Mouse (Mus musculus) heart, adult 2 months (tissue): ENCODE results near the gene Ackr3.

Experiments used
- CTCF ChIP-seq: fragments of 200-600 bp; IDR thresholded peaks from 2 replicates; pipeline ENCODE4 v1.8.1; 2022; ENCODE audit warnings: antibody characterized with exemption, mild to moderate bottlenecking, moderate library complexity
- POLR2A ChIP-seq: fragments of 200-500 bp; IDR thresholded peaks from 2 replicates; pipeline ENCODE4 v1.6.1; 2011; ENCODE audit warnings: mild to moderate bottlenecking, low read depth, low read length, control low read depth; ENCODE audit not compliant: insufficient read depth

DNA sequence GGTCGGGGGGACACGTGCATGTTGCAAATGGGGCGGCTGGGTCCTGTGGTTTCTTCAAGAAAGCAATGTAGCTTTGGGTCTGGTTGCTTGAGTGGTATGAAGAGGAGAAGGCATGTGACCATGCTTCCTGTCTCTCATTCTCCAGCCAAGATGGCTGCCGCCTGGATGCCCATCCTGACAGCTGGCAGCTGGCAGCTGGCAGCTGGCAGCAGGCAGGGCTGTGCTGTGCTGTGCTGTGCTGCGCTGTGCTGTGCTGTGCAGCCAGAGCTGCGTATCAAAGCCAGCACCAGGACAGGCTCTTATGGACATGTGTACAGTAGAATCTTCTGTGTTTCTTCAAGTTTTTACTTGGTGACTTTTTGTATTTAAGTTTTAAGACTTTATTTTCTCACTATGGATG is 11.1 kb downstream of the Ackr3 start:
- no peak for TF ChIP-seq CTCF
- TF ChIP-seq POLR2A = no peak
